Mouse (Mus musculus): ENCODE data around the gene Snx29. TPM values are rescaled to one million over a fixed set of nuclear protein-coding genes. Genes with fewer than 3 reads are reported as not detected.

The Snx29 gene
- polyA plus RNA-seq, 1 experiment from 2014 or later: 12.5 TPM

- Histone ChIP-seq H3K27ac (ENCODE audit: low read depth, low read length) (no peak overlapping the region), H3K9me3 (ENCODE audit: control insufficient read depth, low read length) (no peaks in the 10 kb centered on the region), H3K4me1 (replicated peaks; ENCODE audit: control insufficient read depth, insufficient read depth, low read length) (no peaks in the 10 kb centered on the region), H3K9ac (ENCODE audit: low read length) (no peak overlapping the region), H3K36me3 (ENCODE audit: control insufficient read depth, insufficient read depth, low read length) (no peaks in the 10 kb centered on the region), H3K4me2 (ENCODE audit: low read depth, low read length, severe bottlenecking) (no peak overlapping the region), H3K4me3 (ENCODE audit: low read depth, low read length) (no peak overlapping the region), H3K27me3 (ENCODE audit: control insufficient read depth, insufficient read depth, low read length) (no peaks in the 10 kb centered on the region)
- ATAC-seq (replicated peaks; ENCODE audit: low FRiP score) (no peak), DNase-seq (ENCODE audit: low spot score) (no peak)
- 92% methylated on average over 2 of the region's 2 CpGs for WGBS
Observed at GRCm38 (mm10) chr16:11476968-11477367, 154.3 kb downstream of the Snx29 start.

DNA sequence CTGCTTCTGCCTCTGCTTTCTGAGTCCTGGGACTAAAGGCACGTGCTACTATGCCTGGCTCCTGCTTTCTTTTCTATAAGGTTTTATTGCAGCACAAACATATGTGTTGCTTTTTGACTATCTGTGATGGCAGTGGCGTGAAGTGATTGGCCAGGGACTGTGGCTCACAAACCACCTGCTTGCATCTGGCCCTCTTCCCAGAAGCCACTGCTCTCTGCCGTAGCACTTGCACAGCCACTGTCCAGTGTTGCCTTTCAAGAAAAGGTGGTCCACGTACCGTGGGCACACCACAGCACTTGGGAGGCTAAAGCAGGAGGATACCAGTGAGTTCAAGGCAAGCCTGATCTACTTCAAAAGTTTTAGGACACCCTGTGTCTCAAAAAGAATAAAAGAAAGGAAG, 154.9 kb downstream of the Snx29 start:
- WGBS: 90% methylated on average over 5 of the region's 5 CpGs
- Histone ChIP-seq H3K4me1 (replicated peaks; ENCODE audit: control insufficient read depth, insufficient read depth, low read length) (no peaks in the 10 kb centered on the region), H3K36me3 (ENCODE audit: control insufficient read depth, insufficient read depth, low read length) (no peaks in the 10 kb centered on the region), H3K9me3 (ENCODE audit: control insufficient read depth, low read length) (no peaks in the 10 kb centered on the region), H3K4me2 (ENCODE audit: low read depth, low read length, severe bottlenecking) (no peak overlapping the region), H3K9ac (ENCODE audit: low read length) (no peak overlapping the region), H3K4me3 (ENCODE audit: low read depth, low read length) (no peak overlapping the region), H3K27ac (ENCODE audit: low read depth, low read length) (no peak overlapping the region), H3K27me3 (ENCODE audit: control insufficient read depth, insufficient read depth, low read length) (no peaks in the 10 kb centered on the region)
- no peak for ATAC-seq (replicated peaks; ENCODE audit: low FRiP score)
- DNase-seq (ENCODE audit: low spot score): no peak

DNA sequence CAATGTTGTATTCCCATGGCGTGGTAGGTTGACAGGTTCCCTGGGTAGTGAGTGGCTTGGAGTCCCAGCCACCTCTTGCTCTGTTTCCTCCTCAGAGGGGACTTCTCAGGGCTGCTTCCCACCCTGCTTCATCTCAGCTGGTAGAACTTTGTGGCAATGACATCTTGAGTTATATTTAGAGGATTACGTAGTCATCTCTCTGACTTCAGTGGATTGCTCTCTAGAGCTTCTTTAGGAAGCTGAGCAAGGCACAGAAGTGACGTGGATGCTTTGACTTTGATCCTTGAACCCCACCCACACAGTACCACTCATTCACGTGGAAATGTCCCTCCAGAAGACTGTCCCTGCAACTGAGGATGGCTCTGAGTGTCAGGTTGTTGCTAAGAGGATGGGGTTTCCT, 156.9 kb downstream of the Snx29 start:
- H3K9me3 ChIP-seq (ENCODE audit: control insufficient read depth, low read length): no peaks in the 10 kb centered on the region
- no peak overlapping the region for H3K4me2 ChIP-seq (ENCODE audit: low read depth, low read length, severe bottlenecking)
- no peak overlapping the region for H3K9ac ChIP-seq (ENCODE audit: low read length)
- 79% methylated on average over 4 of the region's 4 CpGs for whole genome bisulfite sequencing
- no peaks in the 10 kb centered on the region for H3K4me1 ChIP-seq (replicated peaks; ENCODE audit: control insufficient read depth, insufficient read depth, low read length)
- no peak overlapping the region for H3K27ac ChIP-seq (ENCODE audit: low read depth, low read length)
- no peak for DNase-seq (ENCODE audit: low spot score)
- H3K4me3 ChIP-seq (ENCODE audit: low read depth, low read length): no peak overlapping the region
- no peaks in the 10 kb centered on the region for H3K27me3 ChIP-seq (ENCODE audit: control insufficient read depth, insufficient read depth, low read length)
- no peaks in the 10 kb centered on the region for H3K36me3 ChIP-seq (ENCODE audit: control insufficient read depth, insufficient read depth, low read length)
- ATAC-seq (replicated peaks; ENCODE audit: low FRiP score): no peak

DNA sequence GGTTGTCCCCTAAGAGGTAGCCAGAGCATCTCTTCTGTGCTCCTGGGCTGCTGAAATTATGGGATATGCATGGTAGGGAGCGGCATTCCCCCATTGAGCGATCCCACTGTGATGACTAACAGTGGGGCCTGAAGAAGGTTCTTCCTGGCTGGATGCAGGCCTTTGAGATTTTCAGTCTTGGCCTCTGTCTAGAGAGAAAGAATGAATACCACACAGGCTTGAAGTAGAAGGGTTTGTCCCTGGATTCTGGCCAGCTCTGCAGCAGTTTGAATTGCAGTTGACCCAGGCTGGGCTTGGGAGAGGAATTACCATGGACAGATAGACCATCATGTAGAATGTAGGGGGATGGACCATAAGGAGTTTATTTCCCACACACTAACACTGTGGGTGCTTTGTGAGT, 159.5 kb downstream of the Snx29 start:
- H3K27ac ChIP-seq (ENCODE audit: low read depth, low read length): no peak overlapping the region
- no peaks in the 10 kb centered on the region for H3K27me3 ChIP-seq (ENCODE audit: control insufficient read depth, insufficient read depth, low read length)
- no peak for ATAC-seq (replicated peaks; ENCODE audit: low FRiP score)
- no peaks in the 10 kb centered on the region for H3K9me3 ChIP-seq (ENCODE audit: control insufficient read depth, low read length)
- WGBS: 92% methylated on average over 2 of the region's 2 CpGs
- H3K9ac ChIP-seq (ENCODE audit: low read length): no peak overlapping the region
- no peaks in the 10 kb centered on the region for H3K4me1 ChIP-seq (replicated peaks; ENCODE audit: control insufficient read depth, insufficient read depth, low read length)
- DNase-seq (ENCODE audit: low spot score): no peak
- H3K36me3 ChIP-seq (ENCODE audit: control insufficient read depth, insufficient read depth, low read length): no peaks in the 10 kb centered on the region
- H3K4me2 ChIP-seq (ENCODE audit: low read depth, low read length, severe bottlenecking): no peak overlapping the region
- no peak overlapping the region for H3K4me3 ChIP-seq (ENCODE audit: low read depth, low read length)

DNA sequence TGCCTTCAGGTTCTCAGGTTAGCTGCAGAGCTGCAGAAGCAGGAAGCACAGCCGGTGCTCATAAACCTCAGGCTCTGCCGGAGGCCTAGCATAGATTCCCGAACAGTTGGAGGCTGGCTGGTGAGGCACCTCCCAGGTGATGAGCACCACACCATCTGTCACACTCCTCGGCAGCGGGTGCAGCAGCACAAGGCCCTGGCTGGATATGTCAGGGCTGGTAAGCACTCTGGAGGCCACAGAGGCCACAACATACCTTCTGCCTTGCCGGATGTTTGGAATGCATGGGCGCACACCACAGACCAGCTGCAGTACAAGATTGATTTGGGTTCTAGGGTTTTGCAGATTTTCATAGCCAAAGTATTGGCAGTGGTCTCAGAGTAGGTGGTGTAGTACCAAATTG, 172.2 kb downstream of the Snx29 start:
- WGBS: 90% methylated on average over 7 of the region's 7 CpGs
- H3K36me3 ChIP-seq (ENCODE audit: control insufficient read depth, insufficient read depth, low read length): no peaks in the 10 kb centered on the region
- no peak overlapping the region for H3K4me3 ChIP-seq (ENCODE audit: low read depth, low read length)
- no peaks in the 10 kb centered on the region for H3K4me1 ChIP-seq (replicated peaks; ENCODE audit: control insufficient read depth, insufficient read depth, low read length)
- no peaks in the 10 kb centered on the region for H3K27me3 ChIP-seq (ENCODE audit: control insufficient read depth, insufficient read depth, low read length)
- H3K9ac ChIP-seq (ENCODE audit: low read length): no peak overlapping the region
- H3K27ac ChIP-seq (ENCODE audit: low read depth, low read length): no peak overlapping the region
- ATAC-seq (replicated peaks; ENCODE audit: low FRiP score): no peak
- no peak overlapping the region for H3K4me2 ChIP-seq (ENCODE audit: low read depth, low read length, severe bottlenecking)
- no peaks in the 10 kb centered on the region for H3K9me3 ChIP-seq (ENCODE audit: control insufficient read depth, low read length)
- DNase-seq (ENCODE audit: low spot score): no peak

DNA sequence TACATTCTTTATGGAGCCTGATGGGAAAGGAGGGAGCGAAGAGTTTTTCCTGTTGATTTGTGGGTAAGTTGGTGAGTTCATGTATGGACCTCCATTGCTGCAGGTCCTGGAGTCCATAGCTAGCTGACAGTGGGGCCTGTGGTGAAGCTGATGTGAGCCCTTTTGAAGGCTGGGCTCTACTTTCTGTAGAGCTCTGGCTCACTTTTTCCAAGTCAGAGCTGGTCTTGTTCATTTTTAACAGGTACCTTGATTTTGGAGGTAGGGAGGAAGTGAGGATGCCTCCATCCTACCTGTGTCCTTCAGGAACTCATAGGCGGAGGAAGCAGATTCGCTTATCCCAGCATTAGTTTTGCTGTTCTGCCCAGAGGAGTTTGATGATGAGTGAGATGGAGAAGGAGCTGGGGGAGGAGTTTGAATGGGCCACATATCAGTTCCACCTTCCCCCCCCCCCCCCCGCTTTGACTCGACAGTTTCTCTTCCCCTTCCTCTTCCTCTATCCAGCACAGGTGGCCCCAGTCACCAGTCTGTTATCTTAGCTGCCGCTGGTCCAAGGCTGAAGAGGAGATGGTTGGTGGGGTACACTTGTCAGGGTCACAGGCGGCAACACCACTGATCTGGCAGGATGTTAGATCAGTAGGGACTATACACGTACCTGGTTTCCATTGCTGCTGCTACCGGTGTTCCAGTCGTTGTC, 173.4 kb downstream of the Snx29 start:
- WGBS: 83% methylated on average over 8 of the region's 10 CpGs
- DNase-seq (ENCODE audit: low spot score) (no peak), ATAC-seq (replicated peaks; ENCODE audit: low FRiP score) (no peak)
- Histone ChIP-seq H3K36me3 (ENCODE audit: control insufficient read depth, insufficient read depth, low read length) (no peaks in the 10 kb centered on the region), H3K4me1 (replicated peaks; ENCODE audit: control insufficient read depth, insufficient read depth, low read length) (no peaks in the 10 kb centered on the region), H3K9ac (ENCODE audit: low read length) (no peak overlapping the region), H3K27me3 (ENCODE audit: control insufficient read depth, insufficient read depth, low read length) (no peaks in the 10 kb centered on the region), H3K27ac (ENCODE audit: low read depth, low read length) (no peak overlapping the region), H3K4me2 (ENCODE audit: low read depth, low read length, severe bottlenecking) (no peak overlapping the region), H3K4me3 (ENCODE audit: low read depth, low read length) (no peak overlapping the region), H3K9me3 (ENCODE audit: control insufficient read depth, low read length) (no peaks in the 10 kb centered on the region)

DNA sequence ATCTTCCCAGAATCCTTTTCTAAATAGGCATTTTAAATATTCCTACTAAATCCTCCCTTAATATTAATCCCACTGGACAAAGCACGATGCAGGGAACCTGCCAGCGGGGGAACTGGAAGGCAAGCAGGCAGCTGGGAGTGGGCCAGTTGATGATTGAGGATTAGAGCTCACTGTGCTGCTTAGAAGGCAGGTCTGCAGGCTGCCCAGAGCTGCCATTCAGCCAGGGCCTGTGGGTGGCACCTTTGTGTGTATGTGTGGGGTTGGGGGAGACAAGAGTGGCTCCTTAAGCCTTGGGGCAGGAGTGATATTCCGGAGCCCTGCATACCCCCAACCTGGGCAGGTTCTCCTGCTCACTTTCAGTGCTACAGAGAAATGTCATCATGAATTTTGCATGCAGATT, 174.0 kb downstream of the Snx29 start:
- 36% methylated on average over 3 of the region's 3 CpGs for WGBS
- ATAC-seq (replicated peaks; ENCODE audit: low FRiP score): no peak
- Histone ChIP-seq H3K4me3 (ENCODE audit: low read depth, low read length) (no peak overlapping the region), H3K4me1 (replicated peaks; ENCODE audit: control insufficient read depth, insufficient read depth, low read length) (no peaks in the 10 kb centered on the region), H3K9ac (ENCODE audit: low read length) (no peak overlapping the region), H3K9me3 (ENCODE audit: control insufficient read depth, low read length) (no peaks in the 10 kb centered on the region), H3K27me3 (ENCODE audit: control insufficient read depth, insufficient read depth, low read length) (no peaks in the 10 kb centered on the region), H3K36me3 (ENCODE audit: control insufficient read depth, insufficient read depth, low read length) (no peaks in the 10 kb centered on the region), H3K27ac (ENCODE audit: low read depth, low read length) (no peak overlapping the region), H3K4me2 (ENCODE audit: low read depth, low read length, severe bottlenecking) (no peak overlapping the region)
- no peak for DNase-seq (ENCODE audit: low spot score)

DNA sequence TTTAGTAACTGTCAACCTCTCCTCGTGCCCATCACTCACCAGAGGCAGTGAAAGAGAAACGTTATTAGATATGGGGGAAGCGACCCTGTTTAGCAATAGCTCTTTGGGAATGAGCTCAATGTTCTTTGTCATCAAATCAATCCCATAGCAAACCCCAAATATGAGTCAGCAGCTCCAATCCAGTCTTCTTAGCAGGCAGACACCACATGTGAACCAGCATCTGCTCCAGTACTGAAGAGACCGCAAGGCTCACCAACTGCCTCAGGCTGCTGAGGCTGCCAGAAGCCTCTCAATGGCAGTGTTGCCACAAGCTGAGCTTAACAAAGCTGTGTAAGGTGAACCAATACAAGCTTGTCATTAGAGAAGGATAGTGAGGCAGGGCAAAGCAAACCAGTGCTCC, 177.4 kb downstream of the Snx29 start:
- 78% methylated on average over 4 of the region's 4 CpGs for WGBS
- Histone ChIP-seq H3K4me3 (ENCODE audit: low read depth, low read length) (no peak overlapping the region), H3K36me3 (ENCODE audit: control insufficient read depth, insufficient read depth, low read length) (no peaks in the 10 kb centered on the region), H3K27ac (ENCODE audit: low read depth, low read length) (no peak overlapping the region), H3K4me1 (replicated peaks; ENCODE audit: control insufficient read depth, insufficient read depth, low read length) (no peaks in the 10 kb centered on the region), H3K9ac (ENCODE audit: low read length) (no peak overlapping the region), H3K27me3 (ENCODE audit: control insufficient read depth, insufficient read depth, low read length) (no peaks in the 10 kb centered on the region), H3K9me3 (ENCODE audit: control insufficient read depth, low read length) (no peaks in the 10 kb centered on the region), H3K4me2 (ENCODE audit: low read depth, low read length, severe bottlenecking) (no peak overlapping the region)
- DNase-seq (ENCODE audit: low spot score) (no peak), ATAC-seq (replicated peaks; ENCODE audit: low FRiP score) (no peak)

DNA sequence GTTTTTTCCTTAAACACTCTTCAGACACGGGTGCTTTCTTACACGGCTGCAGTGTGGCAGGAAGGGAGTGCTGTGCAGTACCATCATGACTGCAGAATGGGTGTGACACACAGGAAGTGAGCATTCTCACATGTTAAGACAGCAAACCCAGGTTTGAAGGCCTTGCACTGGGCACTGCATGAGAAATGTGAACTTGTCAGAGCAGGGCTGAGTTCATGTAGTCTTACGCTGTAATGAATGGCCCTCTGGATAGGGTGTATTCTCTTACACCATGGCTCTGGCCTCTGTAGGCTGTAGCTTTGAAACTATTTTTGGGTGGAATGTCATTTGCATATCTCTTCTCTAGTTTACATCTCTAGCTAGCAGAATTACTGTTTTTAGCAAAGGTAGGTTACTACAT, 178.4 kb downstream of the Snx29 start:
- WGBS: 93% methylated on average over 3 of the region's 3 CpGs
- ATAC-seq (replicated peaks; ENCODE audit: low FRiP score) (no peak), DNase-seq (ENCODE audit: low spot score) (no peak)
- H3K27me3 ChIP-seq (ENCODE audit: control insufficient read depth, insufficient read depth, low read length): no peaks in the 10 kb centered on the region
- H3K4me1 ChIP-seq (replicated peaks; ENCODE audit: control insufficient read depth, insufficient read depth, low read length): no peaks in the 10 kb centered on the region
- no peak overlapping the region for H3K4me2 ChIP-seq (ENCODE audit: low read depth, low read length, severe bottlenecking)
- no peaks in the 10 kb centered on the region for H3K36me3 ChIP-seq (ENCODE audit: control insufficient read depth, insufficient read depth, low read length)
- H3K9me3 ChIP-seq (ENCODE audit: control insufficient read depth, low read length): no peaks in the 10 kb centered on the region
- no peak overlapping the region for H3K4me3 ChIP-seq (ENCODE audit: low read depth, low read length)
- no peak overlapping the region for H3K9ac ChIP-seq (ENCODE audit: low read length)
- no peak overlapping the region for H3K27ac ChIP-seq (ENCODE audit: low read depth, low read length)

Measured in forebrain, embryonic 11.5 days (tissue).